Mouse (Mus musculus) ES-Bruce4 (cell line): ENCODE results near the gene Hspb9. TPM values are rescaled to one million over a fixed set of nuclear protein-coding genes. Genes with fewer than 3 reads are reported as not detected.

Experiments
- H3K27ac ChIP-seq: 2 replicates; pipeline ENCODE4 v1.5.1; 2012; ENCODE audit warnings: low read length, inconsistent platforms; ENCODE audit not compliant: insufficient read depth
- H3K27me3 ChIP-seq: 2 replicates; pipeline ENCODE4 v1.6.1; 2012; ENCODE audit warnings: mild to moderate bottlenecking, low read length, inconsistent platforms; ENCODE audit not compliant: control insufficient read depth, poor library complexity, insufficient read depth, severe bottlenecking
- H3K36me3 ChIP-seq: 2 replicates; pipeline ENCODE4 v1.6.1; 2012; ENCODE audit warnings: inconsistent platforms, mild to moderate bottlenecking, low read length, moderate library complexity; ENCODE audit not compliant: control insufficient read depth, poor library complexity, insufficient read depth, severe bottlenecking
- H3K4me1 ChIP-seq: one replicate; pipeline ENCODE4 v1.8.1; 2011; ENCODE audit warnings: low read length; ENCODE audit not compliant: control insufficient read depth, insufficient read depth
- H3K4me3 ChIP-seq: 2 replicates; pipeline ENCODE4 v1.5.1; 2011; ENCODE audit warnings: low read depth, mild to moderate bottlenecking, low read length
- H3K9ac ChIP-seq: 2 replicates; pipeline ENCODE4 v1.6.1; 2012; ENCODE audit warnings: low read depth, mild to moderate bottlenecking, inconsistent platforms; ENCODE audit not compliant: poor library complexity, severe bottlenecking
- H3K9me3 ChIP-seq: replicated peaks from 2 replicates; pipeline ENCODE4 v1.6.1; 2012; ENCODE audit warnings: mild to moderate bottlenecking, low read length, inconsistent platforms; ENCODE audit not compliant: control insufficient read depth, poor library complexity, insufficient read depth, severe bottlenecking
- CTCF ChIP-seq: IDR thresholded peaks from one replicate; pipeline ENCODE4 v1.8.1; 2011; ENCODE audit warnings: low read depth, low read length
- EP300 ChIP-seq: IDR thresholded peaks from 2 replicates; pipeline ENCODE4 v1.6.1; 2011; ENCODE audit warnings: low read depth, low read length; ENCODE audit not compliant: insufficient read depth
- POLR2A ChIP-seq: IDR thresholded peaks from one replicate; pipeline ENCODE4 v1.8.1; 2011; ENCODE audit warnings: low read length; ENCODE audit not compliant: insufficient read depth
- polyA plus RNA-seq: library from polyadenylated mRNA; stranded (reverse); fragments of >200 nt; gene quantifications from 2 replicates; pipeline ENCODE4 v1.2.4, GENCODE M21; 2011; ENCODE audit warnings: low read depth; ENCODE audit not compliant: missing spikeins, insufficient read depth, insufficient read length

The Hspb9 gene
- polyA plus RNA-seq, 1 experiment = not detected

- Histone ChIP-seq H3K27ac (no peak overlapping the region), H3K9me3 (no peaks in the 10 kb centered on the region), H3K36me3 (peaks cover 23% of the 10 kb centered on the region), H3K4me3 (no peak overlapping the region), H3K27me3 (no peaks in the 10 kb centered on the region), H3K9ac (no peak overlapping the region), H3K4me1 (no peaks in the 10 kb centered on the region)
- TF ChIP-seq CTCF (peak; percentile 93), POLR2A (no peak)
These were observed 11.4 kb upstream of the Hspb9 start for GRCm38 (mm10) chr11:100702081-100702851.

GRCm38 (mm10) chr11:100702906-100703305 lies 10.7 kb upstream of the Hspb9 start:
- no peaks in the 10 kb centered on the region for H3K4me1 ChIP-seq
- H3K9me3 ChIP-seq = no peaks in the 10 kb centered on the region
- no peak for TF ChIP-seq POLR2A
- no peak for TF ChIP-seq EP300
- no peak for TF ChIP-seq CTCF
- H3K9ac ChIP-seq = no peak overlapping the region
- H3K27me3 ChIP-seq = no peaks in the 10 kb centered on the region
- peaks cover 30% of the 10 kb centered on the region for H3K36me3 ChIP-seq
- H3K4me3 ChIP-seq = no peak overlapping the region
- H3K27ac ChIP-seq = no peak overlapping the region

- no peak overlapping the region for H3K4me3 ChIP-seq
- no peaks in the 10 kb centered on the region for H3K4me1 ChIP-seq
- no peaks in the 10 kb centered on the region for H3K9me3 ChIP-seq
- no peak overlapping the region for H3K9ac ChIP-seq
- peaks cover 34% of the 10 kb centered on the region for H3K36me3 ChIP-seq
- TF ChIP-seq POLR2A = no peak
- no peak for TF ChIP-seq EP300
- no peak for TF ChIP-seq CTCF
- H3K27ac ChIP-seq = no peak overlapping the region
- no peaks in the 10 kb centered on the region for H3K27me3 ChIP-seq
These were observed 10.3 kb upstream of the Hspb9 start for GRCm38 (mm10) chr11:100703366-100703765.

GRCm38 (mm10) chr11:100703851-100704531 lies 9.7 kb upstream of the Hspb9 start, which contains the start of gene Dhx58:
Gene Dhx58, minus strand, starts transcription at chr11:100704271.
- H3K9me3 ChIP-seq = no peaks in the 10 kb centered on the region
- no peak within 1 kb of the TSS for H3K27ac ChIP-seq
- H3K36me3 ChIP-seq = peaks cover 41% of the 10 kb centered on the region
- no peak within 1 kb of the TSS for H3K4me3 ChIP-seq
- H3K27me3 ChIP-seq = no peaks in the 10 kb centered on the region
- no peak for TF ChIP-seq CTCF
- no peak for TF ChIP-seq EP300
- TF ChIP-seq POLR2A = no peak
- no peak within 1 kb of the TSS for H3K9ac ChIP-seq
- H3K4me1 ChIP-seq = no peaks in the 10 kb centered on the region

- Histone ChIP-seq H3K36me3 (peaks cover 50% of the 10 kb centered on the region), H3K9me3 (no peaks in the 10 kb centered on the region), H3K27me3 (no peaks in the 10 kb centered on the region), H3K27ac (no peak overlapping the region), H3K9ac (no peak overlapping the region), H3K4me1 (no peaks in the 10 kb centered on the region), H3K4me3 (no peak overlapping the region)
- TF ChIP-seq EP300 (no peak), CTCF (no peak), POLR2A (no peak)
These were observed 8.4 kb upstream of the Hspb9 start for GRCm38 (mm10) chr11:100705095-100705747.
